Mouse (Mus musculus) G1E (cell line): Measurements from ENCODE around the gene Asphd1.

ENCODE experiments used
- CTCF ChIP-seq: IDR thresholded peaks from 2 replicates; pipeline ENCODE4 v1.5.1; 2012; ENCODE audit warnings: low read depth, low read length, inconsistent platforms, mixed read lengths
- GATA1 ChIP-seq: IDR thresholded peaks from 2 replicates; pipeline ENCODE4 v1.6.1; 2012; ENCODE audit warnings: borderline replicate concordance, low read length, inconsistent platforms, mixed read lengths
- GATA2 ChIP-seq: IDR thresholded peaks from 2 replicates; pipeline ENCODE4 v1.6.1; 2012; ENCODE audit warnings: low read depth, low read length, inconsistent platforms, borderline replicate concordance
- POLR2AphosphoS5 ChIP-seq: IDR thresholded peaks from 2 replicates; pipeline ENCODE4 v1.6.1; 2012; ENCODE audit warnings: low read depth, low read length, inconsistent platforms; ENCODE audit not compliant: insufficient replicate concordance
- TAL1 ChIP-seq: conservative IDR thresholded peaks from 2 replicates; pipeline ENCODE4 v1.6.1; 2012; ENCODE audit warnings: low read depth, low read length, inconsistent platforms, mixed read lengths

- no peak for TF ChIP-seq CTCF
- TF ChIP-seq GATA2 = no peak
- TF ChIP-seq GATA1 = no peak
- no peak for TF ChIP-seq TAL1
- TF ChIP-seq POLR2AphosphoS5 = no peak
Observed at GRCm38 (mm10) chr7:126976878-126977459, 27.6 kb upstream of the Asphd1 start.
